In the genomic region with DNA sequence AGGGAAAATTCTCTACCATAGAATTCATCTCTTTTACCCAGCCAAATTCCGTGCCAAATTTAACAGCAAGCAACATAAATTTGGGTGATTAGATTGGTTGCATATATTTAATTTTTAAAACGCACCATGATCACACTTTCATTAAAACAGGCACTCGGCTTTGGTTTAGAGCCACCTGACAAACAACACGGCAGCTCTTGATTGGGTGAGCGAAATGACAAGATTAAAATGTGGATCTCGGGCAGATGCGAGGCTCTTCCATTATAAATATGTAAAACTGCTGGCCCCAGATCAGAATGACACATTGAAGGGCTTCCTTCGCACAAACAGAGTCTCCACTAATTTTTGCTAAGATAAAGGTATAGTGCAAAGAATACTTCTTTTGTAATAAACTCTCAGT, we compare ENCODE assay signal across 15 mouse cellular contexts.
DNase-seq lines count a peak whose midpoint lies in the region; ATAC-seq and TF ChIP-seq lines count a peak whose summit lies in the region.
"Had no signal": no experiment of that assay in that cellular context is flagged by ENCODE, and none has a peak within 500 bp of the region (broad histone marks: within the 10 kb centered on the region; RNA-seq: fewer than 3 reads in every experiment).

No protein-coding gene starts in this region.

- no peaks in the 10 kb centered on the region for H3K27me3 ChIP-seq in forebrain, embryonic 13.5 days
- H3K27me3 ChIP-seq in forebrain, embryonic 11.5 days (ENCODE audit: control insufficient read depth, insufficient read depth, low read length), result no peaks in the 10 kb centered on the region
- no peaks in the 10 kb centered on the region for H3K27me3 ChIP-seq in forebrain, postnatal 0 days (ENCODE audit: insufficient read depth, low read length)
- H3K27me3 ChIP-seq in neural tube, embryonic 14.5 days (ENCODE audit: control insufficient read depth, insufficient read depth, low read length), result no peaks in the 10 kb centered on the region
- H3K27me3 ChIP-seq: embryonic facial prominence, embryonic 13.5 days; heart, embryonic 15.5 days; limb, embryonic 15.5 days had no signal

- no peak overlapping the region for H3K9ac ChIP-seq in forebrain, embryonic 13.5 days
- H3K9ac ChIP-seq in forebrain, embryonic 11.5 days (ENCODE audit: low read length), result no peak overlapping the region
- H3K9ac ChIP-seq in forebrain, postnatal 0 days, result no peak overlapping the region
- no peak overlapping the region for H3K9ac ChIP-seq in neural tube, embryonic 14.5 days (replicated peaks; ENCODE audit: low read depth, low read length)
- H3K9ac ChIP-seq: embryonic facial prominence, embryonic 13.5 days; heart, embryonic 15.5 days; limb, embryonic 15.5 days; lung, embryonic 14.5 days had no signal

- peak overlapping the region; percentile 94 for H3K27ac ChIP-seq in forebrain, embryonic 13.5 days
- H3K27ac ChIP-seq in forebrain, embryonic 11.5 days (ENCODE audit: low read depth, low read length), result no peak overlapping the region
- peak overlapping the region; percentile 66 for H3K27ac ChIP-seq in left cerebral cortex, adult 2 months
- peak overlapping the region; percentile 81 for H3K27ac ChIP-seq in forebrain, postnatal 0 days (ENCODE audit: low read depth, low read length)
- H3K27ac ChIP-seq in neural tube, embryonic 14.5 days (ENCODE audit: low read depth, low read length), result no peak overlapping the region; the same call in 1 of the 2 replicates
- H3K27ac ChIP-seq: embryonic facial prominence, embryonic 13.5 days; heart, embryonic 15.5 days; limb, embryonic 15.5 days; stomach, postnatal 0 days had no signal

- no peak for DNase-seq in forebrain, embryonic 11.5 days (ENCODE audit: low spot score)
- no peak for DNase-seq in left cerebral cortex, adult 2 months (ENCODE audit: extremely low spot score in 1 of 2, low spot score in 2 of 2)
- no peak for DNase-seq in left cerebral cortex, postnatal 14 days (ENCODE audit: low spot score in 2 of 2)
- peak; percentile 76 for DNase-seq in forebrain, postnatal 0 days
- DNase-seq in right cerebral cortex, postnatal 4 days, result no peak
- DNase-seq: adrenal gland, adult 8-10 months; B cell, adult 2 months; thymus, postnatal 25 days had no signal

- no peak for TF ChIP-seq CTCF in left cerebral cortex, adult 2 months (IDR thresholded peaks at IDR 0.05)
- no peak for TF ChIP-seq CTCF in forebrain, postnatal 0 days (IDR thresholded peaks at IDR 0.05; ENCODE audit: low read depth)

- no peaks in the 10 kb centered on the region for H3K36me3 ChIP-seq in forebrain, embryonic 13.5 days (ENCODE audit: poor library complexity, severe bottlenecking)
- H3K36me3 ChIP-seq in forebrain, embryonic 11.5 days (ENCODE audit: control insufficient read depth, insufficient read depth, low read length), result no peaks in the 10 kb centered on the region
- no peaks in the 10 kb centered on the region for H3K36me3 ChIP-seq in forebrain, postnatal 0 days (ENCODE audit: insufficient read depth)
- no peaks in the 10 kb centered on the region for H3K36me3 ChIP-seq in neural tube, embryonic 14.5 days (ENCODE audit: control insufficient read depth, insufficient read depth, low read length)
- H3K36me3 ChIP-seq: heart, embryonic 15.5 days; limb, embryonic 15.5 days had no signal

- ATAC-seq in forebrain, embryonic 13.5 days, result peak; percentile 67
- ATAC-seq in forebrain, embryonic 11.5 days (replicated peaks; ENCODE audit: low FRiP score), result no peak
- ATAC-seq in forebrain, postnatal 0 days, result peak; percentile 66
- ATAC-seq in neural tube, embryonic 14.5 days (ENCODE audit: low read depth), result peak; percentile 16; the same call in 1 of the 2 replicates

- H3K9me3 ChIP-seq in forebrain, embryonic 13.5 days (replicated peaks), result no peaks in the 10 kb centered on the region
- no peaks in the 10 kb centered on the region for H3K9me3 ChIP-seq in forebrain, embryonic 11.5 days (ENCODE audit: control insufficient read depth, low read length)
- no peaks in the 10 kb centered on the region for H3K9me3 ChIP-seq in forebrain, postnatal 0 days (ENCODE audit: low read length)
- H3K9me3 ChIP-seq in neural tube, embryonic 14.5 days (ENCODE audit: control insufficient read depth, low read length), result no peaks in the 10 kb centered on the region
- H3K9me3 ChIP-seq: embryonic facial prominence, embryonic 13.5 days; heart, embryonic 15.5 days; limb, embryonic 15.5 days had no signal

- WGBS in forebrain, embryonic 13.5 days, result 66% methylated on average over 8 of the region's 8 CpGs
- 94% methylated on average over 8 of the region's 8 CpGs for WGBS in forebrain, embryonic 11.5 days
- WGBS in forebrain, postnatal 0 days, result 19% methylated on average over 8 of the region's 8 CpGs
- 36% methylated on average over 8 of the region's 8 CpGs for WGBS in neural tube, embryonic 14.5 days

- intact Hi-C loops in left cerebral cortex, adult 2 months (cut with DNase I), result loop anchor here (2.0 kb wide), 1 partner anchor 232 kb away; no protein-coding TSS in a partner anchor
- intact Hi-C loops in left cerebral cortex, postnatal 14 days (cut with DNase I), result no loop called here

- peaks cover 18% of the 10 kb centered on the region for H3K4me1 ChIP-seq in forebrain, embryonic 13.5 days
- H3K4me1 ChIP-seq in forebrain, embryonic 11.5 days (replicated peaks; ENCODE audit: control insufficient read depth, insufficient read depth, low read length), result no peaks in the 10 kb centered on the region; the same call in 1 of the 2 replicates
- peaks cover 9% of the 10 kb centered on the region; the same call in 1 of the 2 replicates for H3K4me1 ChIP-seq in forebrain, postnatal 0 days (ENCODE audit: insufficient read depth)
- no peaks in the 10 kb centered on the region; the same call in 1 of the 2 replicates for H3K4me1 ChIP-seq in neural tube, embryonic 14.5 days (ENCODE audit: control insufficient read depth, insufficient read depth, low read length)
- H3K4me1 ChIP-seq: embryonic facial prominence, embryonic 13.5 days; heart, embryonic 15.5 days; limb, embryonic 15.5 days had no signal

- H3K4me3 ChIP-seq in forebrain, embryonic 13.5 days, result no peak overlapping the region
- no peak overlapping the region for H3K4me3 ChIP-seq in forebrain, embryonic 11.5 days (ENCODE audit: low read depth, low read length)
- no peak overlapping the region for H3K4me3 ChIP-seq in left cerebral cortex, adult 2 months
- H3K4me3 ChIP-seq in forebrain, postnatal 0 days (ENCODE audit: low read depth, low read length), result no peak overlapping the region
- no peak overlapping the region for H3K4me3 ChIP-seq in neural tube, embryonic 14.5 days (ENCODE audit: low read depth, low read length)
- H3K4me3 ChIP-seq: embryonic facial prominence, embryonic 13.5 days; heart, embryonic 15.5 days; limb, embryonic 15.5 days had no signal

- H3K4me2 ChIP-seq in forebrain, embryonic 13.5 days, result no peak overlapping the region
- no peak overlapping the region for H3K4me2 ChIP-seq in forebrain, embryonic 11.5 days (ENCODE audit: low read depth, low read length, severe bottlenecking)
- H3K4me2 ChIP-seq in forebrain, postnatal 0 days (ENCODE audit: low read depth), result peak overlapping the region; percentile 24
- no peak overlapping the region for H3K4me2 ChIP-seq in neural tube, embryonic 14.5 days (ENCODE audit: low read depth, low read length)
- H3K4me2 ChIP-seq: embryonic facial prominence, embryonic 13.5 days; heart, embryonic 15.5 days; limb, embryonic 15.5 days; lung, embryonic 14.5 days had no signal

Comparison
In these comparisons a context has a peak if more than half of its experiments do, and no peak if none do; other contexts are left out.
1. H3K27ac ChIP-seq: peak in forebrain, embryonic 13.5 days (single experiment), left cerebral cortex, adult 2 months (single experiment) and forebrain, postnatal 0 days (single experiment); none in forebrain, embryonic 11.5 days (single experiment) and neural tube, embryonic 14.5 days (single experiment).